Mouse (Mus musculus) megakaryocyte, adult 5-6 weeks (primary cell): ENCODE data around the gene Mcm2. TPM values are rescaled to one million over a fixed set of nuclear protein-coding genes. Genes with fewer than 3 reads are reported as not detected.

ENCODE experiments used
- ATAC-seq: 2 replicates; pipeline ENCODE4 v1.8.0; 2016; ENCODE audit warnings: mild to moderate bottlenecking, inconsistent platforms; ENCODE audit not compliant: poor library complexity, severe bottlenecking
- total RNA-seq, 2 experiments: library from RNA; stranded (forward) in 1 of 2; stranded (reverse) in 1 of 2; fragments of 153-499, 151-499 nt in 1 of 2; fragments of 221-1000, 200-1000 nt in 1 of 2; gene quantifications; 2 replicates each; pipeline versions ENCODE4 v1.2.3 to v1.2.4; 2015 to 2017

The Mcm2 gene
- total RNA-seq, 2 experiments from 2014 or later = 45.4 to 77.2 TPM

- peak; percentile 53; the same call in 1 of the 2 replicates for ATAC-seq
Observed at GRCm38 (mm10) chr6:88893559-88893958, 5.0 kb downstream of the Mcm2 start.

DNA sequence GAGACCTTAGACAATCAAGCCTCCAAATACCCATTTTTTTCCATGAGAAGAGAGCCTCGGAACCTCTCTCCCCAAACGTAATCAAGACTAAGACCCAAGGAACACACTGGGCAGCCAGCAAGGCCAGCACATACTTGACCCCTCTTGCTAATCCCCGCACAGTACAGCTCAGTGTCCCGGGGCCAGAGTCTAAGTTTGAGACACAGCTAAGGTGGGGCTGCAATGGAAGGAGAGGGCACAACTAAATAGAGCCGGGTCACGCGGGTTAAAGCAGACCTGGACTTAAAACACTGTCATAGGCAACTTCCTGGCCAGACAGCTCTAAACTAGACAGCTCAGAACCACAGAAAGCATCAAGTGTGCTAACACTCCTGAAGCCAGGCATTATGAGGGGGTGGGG lies 7.7 kb downstream of the Mcm2 start:
- ATAC-seq = no peak

- no peak for ATAC-seq
Observed at GRCm38 (mm10) chr6:88889410-88890042, 9.1 kb downstream of the Mcm2 start.

GRCm38 (mm10) chr6:88886417-88886967 lies 12.1 kb downstream of the Mcm2 start:
- ATAC-seq = no peak

- ATAC-seq = no peak
Observed at GRCm38 (mm10) chr6:88885644-88886416, 12.8 kb downstream of the Mcm2 start.

DNA sequence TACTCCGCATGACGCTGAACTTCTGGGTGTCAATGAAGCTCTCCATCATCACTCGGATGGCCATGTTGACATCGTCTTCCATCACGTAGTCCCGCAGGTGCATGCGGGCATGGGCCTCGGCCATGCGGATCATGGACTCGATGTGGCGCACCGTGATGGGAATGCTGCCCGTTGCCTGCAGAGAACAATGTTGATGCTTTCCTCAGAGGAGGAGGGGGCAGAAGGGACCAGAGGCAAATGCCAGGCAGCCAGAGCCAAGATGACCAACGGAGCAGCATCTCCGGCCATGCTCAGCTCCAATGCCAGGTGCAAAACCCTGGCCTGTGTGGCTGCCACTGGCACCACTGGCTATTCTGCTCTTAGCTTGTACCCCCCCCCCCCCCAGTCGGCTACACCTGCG lies 13.9 kb downstream of the Mcm2 start:
- ATAC-seq = no peak

- no peak for ATAC-seq
Observed at GRCm38 (mm10) chr6:88884195-88884594, 14.4 kb downstream of the Mcm2 start.

GRCm38 (mm10) chr6:88881334-88881733 lies 17.2 kb downstream of the Mcm2 start:
- no peak for ATAC-seq

DNA sequence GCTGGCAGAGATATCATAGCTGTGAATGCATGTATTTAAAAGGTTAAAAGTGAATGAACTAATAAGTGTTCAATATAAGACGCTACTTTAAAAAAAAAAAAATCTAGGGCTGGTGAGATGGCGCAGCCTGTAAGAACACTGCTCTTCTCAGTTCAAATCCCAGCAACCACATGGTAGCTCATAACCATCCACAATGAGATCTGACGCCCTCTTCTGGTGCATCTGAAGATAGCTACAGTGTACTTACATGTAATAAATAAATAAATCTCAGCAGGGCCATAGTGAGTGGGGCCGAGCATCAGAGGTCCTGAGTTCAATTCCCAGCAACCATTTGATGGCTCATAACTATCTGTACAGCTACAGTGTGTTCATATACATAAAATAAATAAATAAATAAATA lies 19.1 kb downstream of the Mcm2 start:
- ATAC-seq = no peak

GRCm38 (mm10) chr6:88874868-88875508 lies 23.6 kb downstream of the Mcm2 start, which contains the start of gene Podxl2:
Gene Podxl2 (minus strand): TSS chr6:88875044.
- peak; percentile 33 for ATAC-seq

- no peak for ATAC-seq
Observed at GRCm38 (mm10) chr6:88873965-88874867, 24.4 kb downstream of the Mcm2 start.

DNA sequence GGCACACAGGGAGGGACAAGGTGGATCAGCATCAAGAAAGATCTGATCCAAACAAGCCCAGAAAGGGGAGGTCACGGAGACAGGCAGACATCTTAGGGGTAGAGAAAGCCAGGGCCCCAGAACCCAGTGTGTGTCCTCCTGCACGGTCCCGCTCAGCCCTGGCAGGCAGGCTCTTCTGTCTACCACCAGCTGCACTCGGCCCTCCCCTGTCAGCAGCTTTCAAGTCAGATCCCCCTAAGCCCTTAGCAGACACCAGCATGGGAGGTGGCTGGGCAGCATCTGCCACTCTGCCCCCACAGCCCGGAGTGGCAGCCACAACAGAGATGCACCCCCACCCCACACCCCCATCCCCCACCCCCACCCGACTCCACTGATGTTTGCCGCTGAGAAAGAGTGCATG lies 25.8 kb downstream of the Mcm2 start:
- no peak for ATAC-seq

- no peak for ATAC-seq
Observed at GRCm38 (mm10) chr6:88871546-88871945, 27.0 kb downstream of the Mcm2 start.

DNA sequence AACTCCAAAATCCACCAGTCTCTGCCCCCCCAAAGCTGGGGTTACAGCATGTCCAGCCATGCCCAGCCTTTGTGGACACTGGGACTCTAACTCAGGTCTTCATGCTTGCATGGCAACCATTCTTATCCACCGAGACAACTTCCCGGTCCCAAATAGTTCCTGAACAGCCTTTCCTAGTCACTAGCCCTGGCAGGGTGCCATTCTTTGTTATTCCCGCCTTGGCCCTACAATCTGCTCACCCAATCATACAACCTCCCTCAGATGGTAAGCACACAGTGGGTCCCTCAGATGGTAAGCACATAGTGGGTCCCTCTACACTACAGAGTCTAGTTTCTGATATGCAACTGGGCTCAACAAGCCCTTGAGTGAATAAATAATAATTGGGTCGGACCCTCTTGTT lies 28.0 kb downstream of the Mcm2 start:
- ATAC-seq = no peak

GRCm38 (mm10) chr6:88869459-88869858 lies 29.1 kb downstream of the Mcm2 start:
- no peak for ATAC-seq

DNA sequence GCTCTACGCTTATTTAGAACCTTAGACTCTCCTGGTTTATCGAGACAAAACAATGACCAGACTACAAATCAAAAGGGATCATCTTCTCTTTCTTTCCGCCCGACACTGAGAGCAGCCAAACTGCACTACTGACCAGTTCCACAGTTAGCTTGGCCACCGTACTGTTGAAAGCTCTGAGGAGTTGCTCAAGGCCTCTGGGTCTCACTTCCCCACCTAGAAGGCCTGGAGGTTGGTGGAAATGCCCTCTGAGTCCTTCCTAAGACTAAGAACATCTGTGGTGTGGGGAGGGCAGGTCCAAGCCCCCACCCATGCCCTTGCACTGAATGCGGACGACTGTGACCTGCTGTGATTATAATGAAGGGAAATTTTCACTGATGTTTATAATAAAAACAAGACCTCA lies 32.9 kb downstream of the Mcm2 start:
- peak; percentile 62 for ATAC-seq

GRCm38 (mm10) chr6:88860914-88861313 lies 37.7 kb downstream of the Mcm2 start:
- peak; percentile 84 for ATAC-seq

DNA sequence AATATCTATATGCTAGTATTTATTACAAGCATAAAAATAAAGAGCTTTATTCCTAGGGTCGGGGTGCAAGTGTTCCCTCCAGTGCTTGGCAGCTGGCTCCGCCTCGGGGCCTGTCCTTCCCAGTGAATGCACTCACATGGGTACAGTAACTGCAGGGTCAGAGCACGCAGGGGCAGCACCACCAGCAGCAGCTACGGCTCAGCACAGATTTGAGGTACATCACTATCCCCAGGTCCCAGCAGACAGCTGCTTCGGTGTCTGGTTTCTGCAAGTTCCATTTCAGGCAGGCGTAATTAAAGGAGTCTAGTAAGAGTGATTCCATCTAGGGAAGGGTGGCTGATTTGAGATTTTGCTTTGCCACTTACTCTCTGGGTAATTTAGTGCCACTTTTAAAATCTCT lies 40.2 kb downstream of the Mcm2 start:
- ATAC-seq = no peak

DNA sequence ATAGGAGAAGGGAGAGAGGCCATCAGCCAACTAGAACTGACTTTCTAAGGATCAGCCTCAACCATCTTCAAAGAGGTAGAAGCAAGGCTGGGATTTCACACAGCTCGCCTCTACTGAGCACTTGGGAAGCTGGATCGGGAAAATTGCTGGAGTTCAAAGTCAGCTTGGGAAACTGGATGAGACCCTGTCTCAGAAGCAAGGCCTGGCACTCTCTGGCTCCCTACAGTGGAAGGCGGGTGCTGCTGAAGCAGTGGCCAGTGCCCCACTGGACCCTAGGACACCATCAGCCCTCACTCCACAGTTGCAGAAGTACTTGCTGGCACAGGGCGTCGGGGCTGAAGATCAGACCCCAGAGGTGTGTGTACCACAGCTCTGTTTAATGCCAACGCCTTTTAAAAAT lies 40.8 kb downstream of the Mcm2 start:
- ATAC-seq = no peak

GRCm38 (mm10) chr6:88857249-88857648 lies 41.3 kb downstream of the Mcm2 start:
- ATAC-seq = no peak

DNA sequence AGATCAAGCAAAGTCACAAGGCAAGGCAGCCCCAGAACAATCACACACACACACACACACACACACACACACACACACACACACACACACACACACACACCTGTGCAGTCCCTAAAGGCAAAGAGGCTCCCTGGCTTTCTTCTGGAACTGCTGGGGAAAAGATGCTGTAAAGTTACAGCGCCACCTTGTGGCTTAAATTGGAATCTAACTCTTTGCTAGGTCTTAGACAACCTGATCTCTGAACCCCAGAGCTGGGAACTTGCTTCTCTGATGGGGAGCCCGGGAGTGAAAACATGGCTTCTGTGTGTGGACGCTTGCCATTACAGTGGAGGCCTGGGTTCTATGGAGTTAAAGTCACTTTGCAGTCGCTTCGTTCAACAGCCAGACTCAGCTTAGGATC lies 42.9 kb downstream of the Mcm2 start:
- ATAC-seq = peak; percentile 73
